Mouse (Mus musculus) liver, embryonic 14.5 days (tissue): ENCODE measurements around the gene Mapk3. TPM values are rescaled to one million over a fixed set of nuclear protein-coding genes. Genes with fewer than 3 reads are reported as not detected.

ENCODE experiments used
- ATAC-seq: fragments of 200-750 bp; cut with Nextera tagmentation; 2 replicates; pipeline ENCODE4 v1.8.0; 2017; ENCODE audit warnings: moderate number of reproducible peaks, mild to moderate bottlenecking, moderate library complexity; ENCODE audit not compliant: insufficient read depth
- DNase-seq, 3 experiments: peaks; one replicate each; pipeline ENCODE4 v3.0.0-alpha.2; 2012 to 2013; ENCODE audit warnings: low read depth in 3 of 3, low spot score in 3 of 3
- H3K27ac ChIP-seq: fragments of 300-500 bp; sonication (generic); 2 replicates; pipeline ENCODE4 v1.5.1; 2014; ENCODE audit warnings: moderate library complexity, mild to moderate bottlenecking, control low read depth, inconsistent platforms
- H3K27me3 ChIP-seq: fragments of 300-500 bp; sonication (generic); 2 replicates; pipeline ENCODE4 v1.6.1; 2014; ENCODE audit warnings: mild to moderate bottlenecking, low read length, moderate library complexity; ENCODE audit not compliant: control insufficient read depth, insufficient read depth
- H3K36me3 ChIP-seq: fragments of 300-500 bp; sonication (generic); replicated peaks from 2 replicates; pipeline ENCODE4 v1.6.1; 2014; ENCODE audit warnings: low read depth; ENCODE audit not compliant: control insufficient read depth, insufficient read depth
- H3K4me1 ChIP-seq, 2 experiments: fragments of 200-500 bp in 1 of 2; fragments of 300-500 bp in 1 of 2; sonication (generic) in 1 of 2; replicated peaks; 2 replicates each; pipeline ENCODE4 v1.6.1; 2012 to 2014; ENCODE audit warnings: antibody characterized with exemption in 1 of 2, inconsistent platforms in 1 of 2, low read length in 1 of 2; ENCODE audit not compliant: control insufficient read depth in 2 of 2, insufficient read depth in 2 of 2
- H3K4me2 ChIP-seq: fragments of 300-500 bp; sonication (generic); 2 replicates; pipeline ENCODE4 v1.6.1; 2014; ENCODE audit warnings: low read depth, mild to moderate bottlenecking, control low read depth, moderate library complexity
- H3K4me3 ChIP-seq, 2 experiments: fragments of 200-500 bp in 1 of 2; fragments of 300-500 bp in 1 of 2; sonication (generic) in 1 of 2; 2 replicates each; pipeline ENCODE4 v1.5.1; 2012 to 2014; ENCODE audit warnings: low read depth in 2 of 2, low read length in 2 of 2, mild to moderate bottlenecking in 2 of 2, control low read depth in 1 of 2, inconsistent platforms in 1 of 2, moderate library complexity in 1 of 2; ENCODE audit not compliant: insufficient read depth in 1 of 2
- H3K9ac ChIP-seq: fragments of 300-500 bp; sonication (generic); replicated peaks from 2 replicates; pipeline ENCODE4 v1.6.1; 2014; ENCODE audit warnings: mild to moderate bottlenecking, control low read depth, moderate library complexity
- H3K9me3 ChIP-seq: fragments of 300-500 bp; sonication (generic); 2 replicates; pipeline ENCODE4 v1.6.1; 2016; ENCODE audit warnings: low read length, mixed read lengths; ENCODE audit not compliant: control insufficient read depth
- CTCF ChIP-seq: IDR thresholded peaks from 2 replicates; pipeline ENCODE4 v1.5.1; 2016; ENCODE audit warnings: antibody characterized with exemption, low read depth, control low read depth
- EP300 ChIP-seq: IDR thresholded peaks from 2 replicates; pipeline ENCODE4 v1.6.1; 2016; ENCODE audit warnings: antibody characterized with exemption, low read depth
- WGBS: fragments of 180-500 bp; shearing (Covaris S2); extraction: QIAGEN DNeasy Blood & Tissue Kit; methylation state at CpG from one replicate; pipeline ENCODE4 v1.1.7; 2014; ENCODE audit not compliant: insufficient replicate concordance; 5-methylcytosine and 5-hydroxymethylcytosine counted together
- polyA plus RNA-seq, 2 experiments: library from polyadenylated mRNA; depleted of rRNA in 1 of 2; stranded (reverse) in 1 of 2; unstranded in 1 of 2; fragments of >200 nt; fragmentation: Nextera tagmentation in 1 of 2; extraction: Ambion mirVana in 1 of 2; gene quantifications; 2 replicates each; pipeline versions ENCODE4 v1.2.1 to v1.2.3; 2012 to 2014

Mapk3 gene
- polyA plus RNA-seq, 2 experiments = 14.4 to 35.9 TPM

DNA sequence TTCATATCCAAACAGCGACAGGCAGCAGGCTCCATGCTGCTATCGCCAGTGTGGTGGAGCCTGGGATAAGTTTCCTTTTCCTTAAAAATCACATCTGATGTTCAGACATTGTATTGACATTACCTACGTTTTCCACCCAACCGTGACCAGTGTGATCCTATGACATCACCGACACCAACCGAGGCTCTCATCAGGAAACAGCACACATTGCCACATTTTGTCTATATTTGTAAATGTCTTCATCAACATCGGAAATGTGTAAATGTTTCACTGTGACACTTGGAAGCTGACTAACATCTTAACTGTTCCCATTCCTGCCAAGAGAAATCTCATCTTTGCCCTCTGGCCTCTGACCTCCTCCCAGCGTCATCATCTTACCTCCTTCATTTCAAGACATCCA lies 23.3 kb upstream of the Mapk3 start:
- Histone ChIP-seq H3K4me2 (no peak overlapping the region), H3K4me3 (no peak overlapping the region)
- no peak for ATAC-seq

DNA sequence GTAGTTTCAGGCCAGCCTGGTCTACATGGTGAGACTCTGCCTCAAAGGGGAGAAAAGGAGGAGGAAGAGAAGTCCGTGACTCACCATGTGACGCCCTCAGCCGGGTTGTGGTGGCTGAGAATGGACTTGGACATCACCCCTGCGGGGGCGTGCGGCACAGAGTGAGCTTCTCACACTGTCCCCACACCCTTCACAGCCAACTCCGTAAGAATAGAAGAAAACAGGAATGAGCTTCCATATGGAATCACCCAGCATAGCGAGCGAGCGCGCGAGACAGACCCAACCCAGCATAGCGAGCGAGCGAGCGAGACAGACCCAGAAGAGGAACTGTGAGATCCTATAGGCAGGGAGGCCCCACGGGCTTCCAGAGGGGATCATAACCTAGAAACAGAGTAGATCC lies 19.9 kb upstream of the Mapk3 start:
- Histone ChIP-seq H3K27ac (no peak overlapping the region), H3K9me3 (no peaks in the 10 kb centered on the region), H3K27me3 (no peaks in the 10 kb centered on the region), H3K4me3 (no peak overlapping the region), H3K36me3 (no peaks in the 10 kb centered on the region), H3K4me2 (no peak overlapping the region), H3K4me1 (no peaks in the 10 kb centered on the region), H3K9ac (no peak overlapping the region)
- DNase-seq = no peak
- no peak for ATAC-seq
- TF ChIP-seq CTCF (no peak), EP300 (no peak)
- WGBS = 74% methylated on average over 17 of the region's 17 CpGs

More for the DNA sequence above, 23.3 kb upstream of the Mapk3 start:
- Histone ChIP-seq H3K27me3 (no peaks in the 10 kb centered on the region), H3K4me1 (no peaks in the 10 kb centered on the region), H3K9ac (no peak overlapping the region), H3K36me3 (no peaks in the 10 kb centered on the region), H3K9me3 (no peaks in the 10 kb centered on the region), H3K27ac (no peak overlapping the region)
- WGBS = 70% methylated on average over 8 of the region's 8 CpGs
- no peak for DNase-seq
- TF ChIP-seq EP300 (no peak), CTCF (no peak)

DNA sequence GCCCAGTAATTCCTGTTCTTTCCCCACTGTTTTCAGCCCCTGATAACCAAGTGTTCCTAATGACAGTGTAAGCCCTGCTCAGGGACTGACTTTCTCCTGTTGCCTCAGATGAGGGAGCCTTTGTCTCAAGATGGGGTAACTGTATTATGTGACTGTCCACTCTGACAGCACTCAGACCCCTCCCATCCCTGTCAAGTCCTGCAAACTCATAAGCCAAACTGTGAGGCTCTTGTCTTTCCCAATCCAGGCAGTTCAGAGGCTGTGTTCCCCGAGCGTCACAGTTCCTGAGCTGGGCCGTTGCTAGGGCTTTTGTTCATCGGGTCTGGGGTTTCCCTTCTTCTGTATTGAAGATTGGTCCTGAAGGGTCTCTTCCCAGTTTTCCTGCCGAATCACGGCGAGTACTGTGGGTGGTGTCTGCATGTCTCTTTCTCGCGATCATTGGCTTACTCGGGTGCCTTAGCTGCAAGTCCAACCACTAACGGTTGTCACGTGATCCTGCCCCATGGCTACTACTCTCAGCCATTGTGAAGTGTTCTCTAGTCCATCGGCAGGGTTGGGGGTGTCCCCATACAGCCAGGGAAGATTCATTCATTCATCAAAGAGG lies 19.2 kb upstream of the Mapk3 start:
- H3K4me3 ChIP-seq = no peak overlapping the region
- no peaks in the 10 kb centered on the region for H3K4me1 ChIP-seq
- no peaks in the 10 kb centered on the region for H3K36me3 ChIP-seq
- no peaks in the 10 kb centered on the region for H3K27me3 ChIP-seq
- ATAC-seq (no peak), DNase-seq (no peak)
- no peak overlapping the region for H3K4me2 ChIP-seq
- 66% methylated on average over 13 of the region's 13 CpGs for WGBS
- TF ChIP-seq EP300 (no peak), CTCF (no peak)
- H3K9ac ChIP-seq = no peak overlapping the region
- H3K9me3 ChIP-seq = no peaks in the 10 kb centered on the region
- no peak overlapping the region for H3K27ac ChIP-seq

DNA sequence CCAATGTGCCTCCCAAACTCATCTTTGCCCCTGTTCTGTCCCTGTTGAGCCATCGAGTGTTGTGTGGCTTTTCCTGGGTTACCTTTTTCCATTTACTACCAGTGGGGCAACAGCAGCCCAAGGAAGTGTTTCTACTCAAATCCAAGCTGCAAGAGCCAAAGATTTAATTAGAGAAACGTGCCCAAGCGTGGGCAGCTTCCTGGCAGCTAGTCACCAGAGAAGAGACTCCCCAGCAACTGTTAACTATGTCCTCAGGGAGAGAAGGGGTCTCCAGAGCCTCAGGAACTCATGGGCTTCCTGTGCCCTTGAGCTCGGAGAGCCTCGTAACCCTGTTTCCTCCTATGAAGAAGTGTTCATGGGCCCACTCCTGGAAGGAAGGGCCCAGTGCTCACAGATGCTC lies 18.4 kb upstream of the Mapk3 start:
- no peak overlapping the region for H3K27ac ChIP-seq
- DNase-seq (no peak), ATAC-seq (no peak)
- TF ChIP-seq EP300 (no peak), CTCF (no peak)
- H3K4me3 ChIP-seq = no peak overlapping the region
- H3K27me3 ChIP-seq = no peaks in the 10 kb centered on the region
- no peaks in the 10 kb centered on the region for H3K9me3 ChIP-seq
- H3K36me3 ChIP-seq = no peaks in the 10 kb centered on the region
- no peak overlapping the region for H3K9ac ChIP-seq
- WGBS = 41% methylated on average over 5 of the region's 5 CpGs
- no peaks in the 10 kb centered on the region for H3K4me1 ChIP-seq
- H3K4me2 ChIP-seq = no peak overlapping the region

DNA sequence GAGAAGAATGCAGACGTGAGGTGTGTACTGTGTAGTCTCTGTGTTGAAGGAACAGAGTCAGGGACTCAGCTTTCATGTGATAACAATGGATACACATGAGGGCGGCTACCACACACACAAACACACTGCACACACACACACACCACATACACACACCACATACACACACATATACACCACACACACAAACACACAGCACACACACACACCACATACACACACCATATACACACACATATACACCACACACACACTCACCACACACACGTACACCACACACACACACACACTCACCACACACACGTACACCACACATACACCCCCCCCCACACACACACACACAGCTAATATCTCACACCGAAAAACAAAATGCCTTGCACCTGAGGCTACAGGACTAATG lies 17.9 kb upstream of the Mapk3 start:
- TF ChIP-seq CTCF (no peak), EP300 (no peak)
- no peak for ATAC-seq

More for the DNA sequence above, 17.9 kb upstream of the Mapk3 start:
- no peak for DNase-seq
- H3K9me3 ChIP-seq = no peaks in the 10 kb centered on the region
- H3K27me3 ChIP-seq = no peaks in the 10 kb centered on the region
- H3K27ac ChIP-seq = no peak overlapping the region
- no peak overlapping the region for H3K9ac ChIP-seq
- no peaks in the 10 kb centered on the region for H3K36me3 ChIP-seq
- no peak overlapping the region for H3K4me3 ChIP-seq
- 0 out of 4 replicates have a peak, but pooled peaks cover 0 to under 1% of the 10 kb centered on the region in 2 experiments for H3K4me1 ChIP-seq
- WGBS = 65% methylated on average over 5 of the region's 5 CpGs
- H3K4me2 ChIP-seq = no peak overlapping the region
